Mouse (Mus musculus): ENCODE measurements around the gene Gna11.

Gene Gna11

GRCm38 (mm10) chr10:81545161-81545747, at the start of gene Gna11:
TSS of gene Gna11 (minus strand) at chr10:81545190.
- peak; percentile 98 to 99 for DNase-seq (ENCODE audit: low read depth in 1 of 2, low spot score in 2 of 2)

- DNase-seq (ENCODE audit: low read depth in 1 of 2, low spot score in 2 of 2), result no peak
Measured at GRCm38 (mm10) chr10:81593935-81594334, 48.9 kb upstream of the Gna11 start.

- DNase-seq (ENCODE audit: low read depth in 1 of 2, low spot score in 2 of 2), result no peak
Measured at GRCm38 (mm10) chr10:81593223-81593622, 48.2 kb upstream of the Gna11 start.

- no peak for DNase-seq (ENCODE audit: low read depth in 1 of 2, low spot score in 2 of 2)
Measured at GRCm38 (mm10) chr10:81592631-81593030, 47.6 kb upstream of the Gna11 start.

GRCm38 (mm10) chr10:81591846-81592245, 46.9 kb upstream of the Gna11 start:
- DNase-seq (ENCODE audit: low read depth in 1 of 2, low spot score in 2 of 2), result no peak

- DNase-seq (ENCODE audit: low read depth in 1 of 2, low spot score in 2 of 2), result no peak
Measured at GRCm38 (mm10) chr10:81588739-81589138, 43.7 kb upstream of the Gna11 start.

- no peak for DNase-seq (ENCODE audit: low read depth in 1 of 2, low spot score in 2 of 2)
Measured at GRCm38 (mm10) chr10:81583347-81583746, 38.4 kb upstream of the Gna11 start.

GRCm38 (mm10) chr10:81580441-81581070, 35.6 kb upstream of the Gna11 start:
- no peak for DNase-seq (ENCODE audit: low read depth in 1 of 2, low spot score in 2 of 2)

GRCm38 (mm10) chr10:81579967-81580366, 35.0 kb upstream of the Gna11 start:
- DNase-seq (ENCODE audit: low read depth in 1 of 2, low spot score in 2 of 2), result no peak

- DNase-seq (ENCODE audit: low read depth in 1 of 2, low spot score in 2 of 2), result no peak
Measured at GRCm38 (mm10) chr10:81575695-81576094, 30.7 kb upstream of the Gna11 start.

- no peak for DNase-seq (ENCODE audit: low read depth in 1 of 2, low spot score in 2 of 2)
Measured at GRCm38 (mm10) chr10:81575208-81575631, 30.2 kb upstream of the Gna11 start.

- DNase-seq (ENCODE audit: low read depth in 1 of 2, low spot score in 2 of 2), result no peak
Measured at GRCm38 (mm10) chr10:81574081-81575056, 29.4 kb upstream of the Gna11 start, which contains the start of gene Tle2. TSS of gene Tle2 (plus strand) at chr10:81574561.

GRCm38 (mm10) chr10:81572975-81573374, 28.0 kb upstream of the Gna11 start:
- no peak for DNase-seq (ENCODE audit: low read depth in 1 of 2, low spot score in 2 of 2)

GRCm38 (mm10) chr10:81572133-81572671, 27.2 kb upstream of the Gna11 start:
- no peak for DNase-seq (ENCODE audit: low read depth in 1 of 2, low spot score in 2 of 2)

GRCm38 (mm10) chr10:81571501-81571876, 26.5 kb upstream of the Gna11 start:
- DNase-seq (ENCODE audit: low read depth in 1 of 2, low spot score in 2 of 2), result peak; percentile 74 to 80

GRCm38 (mm10) chr10:81570831-81571500, 26.0 kb upstream of the Gna11 start:
- DNase-seq (ENCODE audit: low read depth in 1 of 2, low spot score in 2 of 2), result peak; percentile 33 to 66

- no peak for DNase-seq (ENCODE audit: low read depth in 1 of 2, low spot score in 2 of 2)
Measured at GRCm38 (mm10) chr10:81570238-81570800, 25.3 kb upstream of the Gna11 start.

- DNase-seq (ENCODE audit: low read depth in 1 of 2, low spot score in 2 of 2), result no peak
Measured at GRCm38 (mm10) chr10:81569507-81570237, 24.7 kb upstream of the Gna11 start.

- no peak for DNase-seq (ENCODE audit: low read depth in 1 of 2, low spot score in 2 of 2)
Measured at GRCm38 (mm10) chr10:81568381-81569191, 23.6 kb upstream of the Gna11 start.
